Mouse (Mus musculus) embryonic facial prominence, embryonic 13.5 days (tissue): ENCODE measurements around the gene Fcor. TPM values are rescaled to one million over a fixed set of nuclear protein-coding genes. Genes with fewer than 3 reads are reported as not detected.

Experiments used
- polyA plus RNA-seq: library from polyadenylated mRNA; unstranded; fragments of >200 nt; fragmentation: Nextera tagmentation; extraction: Ambion mirVana; gene quantifications from 2 replicates; pipeline ENCODE4 v1.2.1, GENCODE M21; 2015

Gene Fcor
- polyA plus RNA-seq, 1 experiment from 2014 or later = 13.3 TPM

Other genes with a start within 250 kb of the Fcor start
- 4.5 and 5.2 TPM in 2 replicates for gene Pex11g, start 204.7 kb downstream of the Fcor start, polyA plus RNA-seq
- gene Tex45, start 201.5 kb downstream of the Fcor start, polyA plus RNA-seq = 0.18 TPM in 1 of 2 replicates, not detected in the other
- 52.0 and 53.9 TPM in 2 replicates for gene Zfp358, start 179.2 kb downstream of the Fcor start, polyA plus RNA-seq
- 58.3 and 59.9 TPM in 2 replicates for gene Mcoln1, start 171.9 kb downstream of the Fcor start, polyA plus RNA-seq
- 26.5 and 31.0 TPM in 2 replicates for gene Pnpla6, start 157.0 kb downstream of the Fcor start, polyA plus RNA-seq
- 0.48 and 0.76 TPM in 2 replicates for gene C330021F23Rik, start 104.4 kb downstream of the Fcor start, polyA plus RNA-seq
- gene Camsap3, start 85.1 kb downstream of the Fcor start, polyA plus RNA-seq = 8.1 and 9.0 TPM in 2 replicates
- gene Xab2, start 51.0 kb downstream of the Fcor start, polyA plus RNA-seq = 59.2 and 62.2 TPM in 2 replicates
- gene Pet100, start 50.8 kb downstream of the Fcor start, polyA plus RNA-seq = 100 and 112 TPM in 2 replicates
- gene Pcp2, start 46.8 kb downstream of the Fcor start, polyA plus RNA-seq = 0.56 and 0.72 TPM in 2 replicates
- 35.8 and 39.3 TPM in 2 replicates for gene Stxbp2, start 41.4 kb downstream of the Fcor start, polyA plus RNA-seq
- not detected in 2 replicates for gene Retn, start 16.6 kb downstream of the Fcor start, polyA plus RNA-seq
- gene Mcemp1, start 6.6 kb downstream of the Fcor start, polyA plus RNA-seq = 0.27 and 0.40 TPM in 2 replicates
- gene Trappc5, start 3.9 kb upstream of the Fcor start, polyA plus RNA-seq = 42.0 and 43.0 TPM in 2 replicates
- gene Fcer2a, start 21.8 kb upstream of the Fcor start, polyA plus RNA-seq = 0.27 and 0.37 TPM in 2 replicates
- gene Clec4g, start 48.3 kb upstream of the Fcor start, polyA plus RNA-seq = 0.17 and 0.21 TPM in 2 replicates
- 0.22 TPM in 1 of 2 replicates, not detected in the other for gene Cd209a, start 76.6 kb upstream of the Fcor start, polyA plus RNA-seq
- not detected in 2 replicates for gene Cd209e, start 181.9 kb upstream of the Fcor start, polyA plus RNA-seq
- not detected in 2 replicates for gene Cd209d, start 206.2 kb upstream of the Fcor start, polyA plus RNA-seq